Mouse (Mus musculus) lung, adult 2 months (tissue): Measurements from ENCODE around the gene Galnt18. TPM values are rescaled to one million over a fixed set of nuclear protein-coding genes. Genes with fewer than 3 reads are reported as not detected.

Source experiments
- DNase-seq: peaks from one replicate; pipeline ENCODE4 v3.0.0; 2022
- H3K4me1 ChIP-seq: fragments of 200-500 bp; 2 replicates; pipeline ENCODE4 v1.6.1; 2011; ENCODE audit warnings: low read length; ENCODE audit not compliant: control insufficient read depth, insufficient read depth
- H3K4me3 ChIP-seq: fragments of 200-500 bp; replicated peaks from 2 replicates; pipeline ENCODE3; 2011; ENCODE audit warnings: low read depth, mild to moderate bottlenecking, control low read depth, low read length; ENCODE audit errors: extremely low read depth
- CTCF ChIP-seq: fragments of 200-500 bp; IDR thresholded peaks from 2 replicates; pipeline ENCODE4 v1.5.1; 2011; ENCODE audit warnings: mild to moderate bottlenecking, low read length, control low read depth; ENCODE audit not compliant: insufficient read depth
- POLR2A ChIP-seq: fragments of 200-500 bp; IDR thresholded peaks from 2 replicates; pipeline ENCODE4 v1.6.1; 2011; ENCODE audit warnings: low read depth, mild to moderate bottlenecking, control low read depth, low read length, borderline replicate concordance; ENCODE audit errors: extremely low read depth
- WGBS: fragments of 180-500 bp; shearing (Covaris S2); methylation state at CpG from one replicate; pipeline ENCODE4 v1.1.7; 2018; 5-methylcytosine and 5-hydroxymethylcytosine counted together
- polyA plus RNA-seq: library from polyadenylated mRNA; depleted of rRNA; stranded (reverse); fragments of >200 nt; gene quantifications from 2 replicates; pipeline ENCODE4 v1.2.3, GENCODE M21; 2012

Gene Galnt18
- polyA plus RNA-seq, 1 experiment, result 142 TPM

DNA sequence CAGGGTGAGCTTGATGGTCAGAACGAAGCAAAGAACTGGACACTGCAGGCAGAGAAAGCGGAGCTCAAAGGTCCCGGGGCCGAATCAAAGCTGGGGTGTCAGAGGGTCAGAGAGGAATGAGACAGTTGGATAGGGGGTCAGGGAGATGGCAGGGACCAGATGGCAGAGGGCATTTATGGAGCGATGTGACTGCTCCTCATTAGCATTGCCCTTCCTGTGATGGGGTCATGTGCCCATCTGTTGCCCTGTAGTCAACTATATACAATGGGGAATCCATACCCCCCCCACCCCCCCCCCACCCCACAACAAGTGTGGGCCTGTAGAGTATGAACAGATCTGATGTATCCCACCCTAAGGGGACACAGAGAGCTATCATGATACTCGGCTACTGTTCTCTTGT lies 39.7 kb downstream of the Galnt18 start:
- TF ChIP-seq CTCF, result no peak
- no peak for TF ChIP-seq POLR2A
- WGBS, result 66% methylated on average over 6 of the region's 6 CpGs
- no peak for DNase-seq

DNA sequence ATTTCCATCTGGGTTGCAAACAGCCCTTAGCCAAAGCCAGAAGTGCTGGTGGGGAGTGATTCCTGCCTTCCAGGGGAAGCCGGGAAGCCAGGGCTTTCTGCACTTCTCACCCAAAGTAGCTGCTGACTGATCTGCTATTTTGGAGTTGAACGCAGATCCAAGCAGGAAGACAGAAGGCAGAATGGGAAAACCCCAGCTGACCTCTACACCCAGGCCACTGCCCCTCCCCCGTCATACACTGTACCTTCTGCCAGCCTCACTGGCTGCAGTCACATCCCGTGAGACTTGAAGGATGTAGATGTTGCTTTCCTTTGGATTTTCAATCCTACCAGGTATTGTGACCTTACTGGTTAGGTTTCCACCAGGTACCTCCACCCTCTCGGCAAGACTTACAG lies 40.4 kb downstream of the Galnt18 start:
- Histone ChIP-seq H3K4me1 (peaks cover 51% of the 10 kb centered on the region), H3K4me3 (no peak overlapping the region)
- TF ChIP-seq CTCF (no peak), POLR2A (no peak)
- 30% methylated on average over 5 of the region's 5 CpGs for WGBS
- no peak for DNase-seq

More for the DNA sequence above, 39.7 kb downstream of the Galnt18 start:
- Histone ChIP-seq H3K4me1 (peaks cover 57% of the 10 kb centered on the region), H3K4me3 (no peak overlapping the region)

DNA sequence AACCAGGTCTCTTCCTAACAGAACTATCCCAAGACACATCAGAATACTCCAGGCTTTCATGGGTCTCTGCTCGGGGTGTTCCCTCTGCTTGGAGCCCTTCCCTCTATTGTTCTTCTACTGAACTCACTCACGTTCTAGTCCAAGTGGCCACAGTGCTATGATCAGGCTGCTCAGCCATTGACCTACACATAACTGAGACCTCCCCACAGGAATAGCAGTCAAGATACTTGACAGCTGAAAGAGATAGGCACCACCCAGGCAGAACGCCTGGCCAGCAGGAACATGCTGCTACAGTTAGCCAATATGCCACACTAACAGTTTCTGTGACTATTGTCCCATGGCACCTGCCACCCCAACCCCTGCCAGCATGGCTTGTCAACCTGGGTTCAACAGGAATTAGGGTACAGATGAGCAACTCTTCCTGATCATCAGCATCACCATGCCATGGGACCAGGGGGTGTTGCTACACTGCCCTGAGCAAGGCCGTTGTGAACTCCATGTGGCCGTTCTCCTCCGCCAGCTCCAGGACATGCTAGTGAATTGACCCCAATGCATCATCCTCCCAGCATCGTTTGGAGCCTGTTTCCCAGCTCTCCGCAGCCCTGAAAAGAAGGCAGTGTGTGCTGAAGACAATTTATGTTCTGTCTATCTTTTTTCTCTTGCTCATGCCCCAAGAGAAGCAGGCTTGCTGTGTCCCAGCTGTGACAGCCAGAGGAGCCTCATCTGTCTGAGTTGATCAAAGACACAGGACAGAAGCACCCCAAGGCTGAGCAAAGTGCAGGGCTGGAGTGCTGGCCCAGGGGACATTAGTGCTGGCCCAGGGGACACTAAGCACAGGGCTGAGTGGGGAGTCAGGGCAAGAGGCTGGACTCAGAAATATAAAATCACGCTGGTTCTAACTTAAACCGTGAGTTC lies 41.1 kb downstream of the Galnt18 start:
- Histone ChIP-seq H3K4me3 (no peak overlapping the region), H3K4me1 (peaks cover 48% of the 10 kb centered on the region)
- 50% methylated on average over 10 of the region's 10 CpGs for WGBS
- no peak for TF ChIP-seq POLR2A
- no peak for TF ChIP-seq CTCF
- no peak for DNase-seq

DNA sequence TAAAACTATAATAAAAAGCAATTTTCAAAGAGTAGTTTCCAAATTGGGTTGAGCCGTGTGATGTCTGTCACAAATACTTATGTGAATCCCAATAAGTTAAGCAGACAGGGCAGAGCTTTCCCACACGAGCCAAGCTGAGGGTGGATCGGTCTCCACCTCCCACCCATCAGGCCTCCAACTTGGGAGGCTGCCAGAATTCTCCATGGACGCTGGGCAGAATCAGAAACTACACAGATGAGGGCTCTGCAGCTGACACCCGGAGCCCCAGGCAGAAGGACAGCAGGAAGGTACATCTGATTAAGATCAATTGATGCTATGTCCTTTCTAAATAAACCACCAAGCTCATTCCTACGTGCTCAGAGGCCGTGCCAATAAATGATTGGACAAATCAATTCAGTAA lies 42.4 kb downstream of the Galnt18 start:
- WGBS, result 29% methylated on average over 7 of the region's 7 CpGs
- no peak for TF ChIP-seq POLR2A
- no peak for TF ChIP-seq CTCF
- no peak for DNase-seq
- Histone ChIP-seq H3K4me3 (no peak overlapping the region), H3K4me1 (peaks cover 41% of the 10 kb centered on the region)

DNA sequence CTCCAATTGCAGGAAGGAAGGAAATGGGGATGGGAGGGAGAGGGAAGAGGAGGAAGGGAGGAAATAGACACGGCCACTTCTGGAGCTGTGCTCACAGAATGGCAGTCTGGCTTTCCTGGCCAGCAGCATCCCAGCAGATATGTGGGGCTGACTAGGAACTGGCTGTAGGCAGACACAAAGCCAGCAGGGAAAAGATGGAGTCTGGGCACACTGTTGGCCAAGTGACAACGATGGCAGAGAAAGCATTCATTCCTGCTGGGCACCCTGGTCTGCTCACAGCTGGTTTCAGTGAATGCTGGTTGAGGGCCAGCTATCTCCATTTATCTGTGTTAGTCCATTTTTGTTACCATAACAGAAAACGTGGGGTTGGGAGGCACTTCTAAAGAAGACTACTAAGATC lies 43.4 kb downstream of the Galnt18 start:
- Histone ChIP-seq H3K4me3 (no peak overlapping the region), H3K4me1 (peaks cover 37% of the 10 kb centered on the region)
- WGBS, result 40% methylated on average over 3 of the region's 3 CpGs
- TF ChIP-seq POLR2A, result no peak
- no peak for TF ChIP-seq CTCF
- no peak for DNase-seq

DNA sequence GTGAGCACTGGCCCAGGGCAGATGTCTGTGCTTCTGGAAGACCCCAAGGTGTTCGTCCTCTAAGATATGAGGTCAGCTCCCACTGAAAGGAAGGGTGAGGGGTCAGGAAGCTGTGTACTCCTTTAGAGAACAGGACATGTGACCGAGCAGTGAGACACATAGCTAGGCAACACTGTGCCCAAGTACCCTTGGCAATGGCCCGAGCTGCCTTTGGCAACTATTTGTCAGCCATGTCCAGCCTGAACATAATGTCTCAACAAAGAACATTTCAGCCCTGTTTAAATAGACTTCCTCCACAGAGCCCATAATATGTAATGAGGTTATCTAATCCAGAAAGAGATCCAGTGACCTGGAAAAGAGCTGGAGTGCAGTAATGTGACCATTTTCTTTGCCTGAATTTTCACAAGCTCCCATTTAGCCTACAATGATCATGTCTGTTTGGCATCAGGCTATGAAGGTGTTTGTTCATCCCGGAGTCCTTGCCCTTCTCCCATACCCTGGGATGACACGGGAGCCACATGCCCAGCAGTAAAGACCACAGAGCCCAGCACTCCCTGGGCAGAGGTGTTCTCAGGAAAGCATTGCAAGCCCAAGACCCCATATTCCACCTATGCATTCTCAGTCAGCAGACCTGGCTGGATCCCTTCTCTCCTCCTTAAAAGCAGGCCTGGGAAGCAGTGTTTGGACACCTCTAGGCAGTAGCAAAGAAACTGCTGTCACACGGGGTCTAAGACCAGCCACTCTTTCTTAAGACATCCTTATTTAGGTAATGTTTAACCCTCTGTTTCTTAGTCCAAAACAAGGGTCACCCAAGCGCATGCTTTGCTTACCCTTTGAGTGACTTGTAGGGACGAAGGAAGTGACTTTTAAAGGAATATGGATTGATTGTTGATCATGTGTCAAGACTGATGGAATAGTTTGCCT lies 49.2 kb downstream of the Galnt18 start:
- no peak overlapping the region for H3K4me3 ChIP-seq
- no peak for DNase-seq
- TF ChIP-seq CTCF, result no peak
- WGBS, result 73% methylated on average over 8 of the region's 8 CpGs
- H3K4me1 ChIP-seq, result peaks cover 19% of the 10 kb centered on the region

DNA sequence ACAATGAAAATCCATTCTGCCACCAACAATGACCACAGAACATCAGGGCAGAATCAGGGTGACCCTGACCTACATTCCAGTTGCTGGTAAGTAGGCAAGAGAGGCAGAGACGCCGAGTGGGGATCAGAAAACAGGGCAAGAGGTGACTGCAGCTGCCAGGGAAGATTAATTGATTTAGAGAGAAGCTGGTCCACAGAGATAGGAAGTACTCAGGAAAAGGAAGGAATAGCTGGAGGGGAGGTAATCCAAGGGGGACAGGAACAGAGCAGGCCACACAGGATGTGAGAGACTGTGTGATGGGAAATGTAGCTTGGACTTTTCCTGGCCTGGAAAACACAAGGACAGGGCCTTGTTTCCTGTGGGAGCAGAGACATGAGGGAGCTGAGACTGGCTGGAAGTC lies 52.8 kb downstream of the Galnt18 start:
- WGBS, result 31% methylated on average over 2 of the region's 2 CpGs
- TF ChIP-seq CTCF (no peak), POLR2A (no peak)
- no peak overlapping the region for H3K4me3 ChIP-seq
- no peak for DNase-seq
- H3K4me1 ChIP-seq, result peaks cover 28% of the 10 kb centered on the region

DNA sequence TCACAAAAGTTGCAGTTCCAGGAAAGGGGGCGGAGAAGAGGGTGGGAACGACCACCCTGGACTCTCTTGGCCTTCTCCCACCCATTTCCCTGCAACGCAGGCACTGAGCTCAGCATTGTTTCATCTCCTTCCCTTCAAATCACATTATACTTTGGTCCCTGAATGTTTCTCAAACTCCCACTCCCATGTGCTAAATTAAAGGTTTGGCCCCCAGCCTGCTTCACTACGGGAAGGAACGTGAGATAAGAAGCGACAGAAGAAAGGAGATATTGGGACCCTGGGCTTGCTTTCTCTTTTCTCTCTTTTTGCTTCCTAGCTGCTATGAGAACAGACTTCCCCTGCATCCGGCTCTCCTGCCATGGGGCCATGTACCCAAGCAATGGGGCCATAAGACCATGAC lies 55.0 kb downstream of the Galnt18 start:
- TF ChIP-seq CTCF (no peak), POLR2A (no peak)
- DNase-seq, result no peak
- 59% methylated on average over 7 of the region's 7 CpGs for WGBS
- Histone ChIP-seq H3K4me3 (no peak overlapping the region), H3K4me1 (peaks cover 31% of the 10 kb centered on the region)

DNA sequence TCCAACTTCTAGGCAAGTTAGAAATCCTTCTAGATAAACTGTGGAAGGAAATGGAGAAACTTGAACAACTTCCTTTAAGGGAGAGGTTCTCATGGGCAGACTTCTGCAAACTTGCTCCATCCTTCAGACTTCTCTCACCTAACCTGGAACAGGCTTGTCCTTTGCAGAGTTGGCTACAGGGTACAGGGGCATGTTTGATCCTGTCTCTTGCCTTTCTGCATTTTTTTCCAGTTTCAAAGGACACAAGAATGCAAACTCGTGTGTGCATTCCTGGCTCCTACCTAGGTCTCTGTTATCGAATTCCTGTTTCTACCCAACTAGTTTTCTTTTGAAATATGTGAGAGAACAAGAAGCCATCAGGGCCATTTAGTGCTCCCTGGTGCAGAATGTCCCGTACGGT lies 55.8 kb downstream of the Galnt18 start:
- TF ChIP-seq CTCF (no peak), POLR2A (no peak)
- H3K4me3 ChIP-seq, result no peak overlapping the region
- DNase-seq, result no peak
- WGBS, result 63% methylated on average over 4 of the region's 4 CpGs
- H3K4me1 ChIP-seq, result peaks cover 32% of the 10 kb centered on the region
